Mouse (Mus musculus): Measurements from ENCODE around the gene Slc5a11.
A peak's percentile ranks its signal among the peaks of the same experiment; 100 is the strongest.

The Slc5a11 gene

GRCm38 (mm10) chr7:123276568-123276967 lies 62.0 kb downstream of the Slc5a11 start:
- no peak for DNase-seq (ENCODE audit: inconsistent age in 2 of 2, low spot score in 1 of 2)

GRCm38 (mm10) chr7:123279797-123280196 lies 65.2 kb downstream of the Slc5a11 start:
- DNase-seq (ENCODE audit: inconsistent age in 2 of 2, low spot score in 1 of 2) = no peak

- DNase-seq (ENCODE audit: inconsistent age in 2 of 2, low spot score in 1 of 2) = no peak
These were observed 69.2 kb downstream of the Slc5a11 start for GRCm38 (mm10) chr7:123283826-123284225.

- no peak for DNase-seq (ENCODE audit: inconsistent age in 2 of 2, low spot score in 1 of 2)
These were observed 71.3 kb downstream of the Slc5a11 start for GRCm38 (mm10) chr7:123285896-123286295.

- no peak for DNase-seq (ENCODE audit: inconsistent age in 2 of 2, low spot score in 1 of 2)
These were observed 73.3 kb downstream of the Slc5a11 start for GRCm38 (mm10) chr7:123287903-123288302.

GRCm38 (mm10) chr7:123289176-123289575 lies 74.6 kb downstream of the Slc5a11 start:
- DNase-seq (ENCODE audit: inconsistent age in 2 of 2, low spot score in 1 of 2) = no peak

GRCm38 (mm10) chr7:123291942-123292341 lies 77.4 kb downstream of the Slc5a11 start:
- no peak for DNase-seq (ENCODE audit: inconsistent age in 2 of 2, low spot score in 1 of 2)

GRCm38 (mm10) chr7:123293898-123294297 lies 79.3 kb downstream of the Slc5a11 start:
- peak in 1 of 2 experiments; percentile 74 for DNase-seq (ENCODE audit: inconsistent age in 2 of 2, low spot score in 1 of 2)

GRCm38 (mm10) chr7:123295423-123295822 lies 80.8 kb downstream of the Slc5a11 start:
- no peak for DNase-seq (ENCODE audit: inconsistent age in 2 of 2, low spot score in 1 of 2)

- no peak for DNase-seq (ENCODE audit: inconsistent age in 2 of 2, low spot score in 1 of 2)
These were observed 81.5 kb downstream of the Slc5a11 start for GRCm38 (mm10) chr7:123296097-123296496.

- peak; percentile 73 to 90 for DNase-seq (ENCODE audit: inconsistent age in 2 of 2, low spot score in 1 of 2)
These were observed 83.6 kb downstream of the Slc5a11 start for GRCm38 (mm10) chr7:123298225-123298624.

- DNase-seq (ENCODE audit: inconsistent age in 2 of 2, low spot score in 1 of 2) = no peak
These were observed 85.7 kb downstream of the Slc5a11 start for GRCm38 (mm10) chr7:123300258-123300657.

- no peak for DNase-seq (ENCODE audit: inconsistent age in 2 of 2, low spot score in 1 of 2)
These were observed 90.8 kb downstream of the Slc5a11 start for GRCm38 (mm10) chr7:123305397-123305796.

- no peak for DNase-seq (ENCODE audit: inconsistent age in 2 of 2, low spot score in 1 of 2)
These were observed 92.7 kb downstream of the Slc5a11 start for GRCm38 (mm10) chr7:123307236-123307635.

- DNase-seq (ENCODE audit: inconsistent age in 2 of 2, low spot score in 1 of 2) = no peak
These were observed 93.4 kb downstream of the Slc5a11 start for GRCm38 (mm10) chr7:123307887-123308558.

- DNase-seq (ENCODE audit: inconsistent age in 2 of 2, low spot score in 1 of 2) = peak in 1 of 2 experiments; percentile 64
These were observed 97.3 kb downstream of the Slc5a11 start for GRCm38 (mm10) chr7:123311836-123312235.

GRCm38 (mm10) chr7:123312738-123313137 lies 98.2 kb downstream of the Slc5a11 start:
- no peak for DNase-seq (ENCODE audit: inconsistent age in 2 of 2, low spot score in 1 of 2)

- DNase-seq (ENCODE audit: inconsistent age in 2 of 2, low spot score in 1 of 2) = no peak
These were observed 108.0 kb downstream of the Slc5a11 start for GRCm38 (mm10) chr7:123322452-123323121.
